Mouse (Mus musculus): ENCODE data around the gene Natd1. TPM values are rescaled to one million over a fixed set of nuclear protein-coding genes. Genes with fewer than 3 reads are reported as not detected.
A peak's percentile ranks its signal among the peaks of the same experiment; 100 is the strongest.

Natd1 gene
- 12.1 and 15.0 TPM in 2 replicates for polyA plus RNA-seq (2015; fragmentation: Nextera tagmentation; extraction: Ambion mirVana)

- Histone ChIP-seq H3K4me2 (peak within 1 kb of the TSS; percentile 82), H3K9me3 (no peaks in the 10 kb centered on the region), H3K36me3 (no peaks in the 10 kb centered on the region; the same call in 1 of the 2 replicates), H3K4me3 (replicated peaks) (peak within 1 kb of the TSS; percentile 87), H3K27me3 (replicated peaks) (no peaks in the 10 kb centered on the region), H3K9ac (peak within 1 kb of the TSS; percentile 76), H3K4me1 (peaks cover 24% of the 10 kb centered on the region), H3K27ac (peak within 1 kb of the TSS; percentile 58)
- 31% methylated on average over 7 of the region's 7 CpGs for WGBS
- ATAC-seq (ENCODE audit: insufficient read depth, low FRiP score, low read depth) = no peak
Measured at GRCm38 (mm10) chr11:60914491-60914890, at the start of gene Natd1. TSS of gene Natd1 (minus strand) at chr11:60914750.

GRCm38 (mm10) chr11:60962709-60963108 lies 48.2 kb upstream of the Natd1 start:
- H3K36me3 ChIP-seq = no peaks in the 10 kb centered on the region
- WGBS = 85% methylated on average over 5 of the region's 5 CpGs
- H3K9me3 ChIP-seq = no peaks in the 10 kb centered on the region
- no peaks in the 10 kb centered on the region for H3K4me1 ChIP-seq
- H3K27me3 ChIP-seq (replicated peaks) = no peaks in the 10 kb centered on the region
- no peak for ATAC-seq (ENCODE audit: insufficient read depth, low FRiP score, low read depth)
- H3K27ac ChIP-seq = no peak overlapping the region
- H3K9ac ChIP-seq = no peak overlapping the region
- no peak overlapping the region for H3K4me2 ChIP-seq
- H3K4me3 ChIP-seq (replicated peaks) = no peak overlapping the region

- Histone ChIP-seq H3K4me1 (no peaks in the 10 kb centered on the region), H3K9ac (no peak overlapping the region), H3K27me3 (replicated peaks) (no peaks in the 10 kb centered on the region), H3K4me2 (no peak overlapping the region), H3K27ac (no peak overlapping the region), H3K36me3 (no peaks in the 10 kb centered on the region), H3K9me3 (no peaks in the 10 kb centered on the region), H3K4me3 (replicated peaks) (no peak overlapping the region)
- no peak for ATAC-seq (ENCODE audit: insufficient read depth, low FRiP score, low read depth)
- 63% methylated on average over 1 of the region's 1 CpGs for WGBS
Measured at GRCm38 (mm10) chr11:60961176-60961575, 46.6 kb upstream of the Natd1 start.

- Histone ChIP-seq H3K4me1 (no peaks in the 10 kb centered on the region), H3K27me3 (replicated peaks) (no peaks in the 10 kb centered on the region), H3K4me2 (no peak overlapping the region), H3K36me3 (no peaks in the 10 kb centered on the region), H3K4me3 (replicated peaks) (no peak overlapping the region), H3K9ac (no peak overlapping the region), H3K27ac (no peak overlapping the region), H3K9me3 (no peaks in the 10 kb centered on the region)
- WGBS = 94% methylated on average over 4 of the region's 4 CpGs
- ATAC-seq (ENCODE audit: insufficient read depth, low FRiP score, low read depth) = no peak
Measured at GRCm38 (mm10) chr11:60958948-60959347, 44.4 kb upstream of the Natd1 start.

GRCm38 (mm10) chr11:60955621-60956383 lies 41.3 kb upstream of the Natd1 start:
- Histone ChIP-seq H3K9me3 (no peaks in the 10 kb centered on the region), H3K27ac (no peak overlapping the region), H3K4me1 (no peaks in the 10 kb centered on the region), H3K4me2 (no peak overlapping the region), H3K27me3 (replicated peaks) (no peaks in the 10 kb centered on the region), H3K4me3 (replicated peaks) (no peak overlapping the region), H3K9ac (no peak overlapping the region), H3K36me3 (peaks cover 14% of the 10 kb centered on the region; the same call in 1 of the 2 replicates)
- 84% methylated on average over 9 of the region's 9 CpGs for WGBS
- no peak for ATAC-seq (ENCODE audit: insufficient read depth, low FRiP score, low read depth)

GRCm38 (mm10) chr11:60954255-60955104 lies 39.9 kb upstream of the Natd1 start:
- Histone ChIP-seq H3K27ac (no peak overlapping the region), H3K36me3 (peaks cover 21% of the 10 kb centered on the region; the same call in 1 of the 2 replicates)
- WGBS = 78% methylated on average over 10 of the region's 10 CpGs

GRCm38 (mm10) chr11:60953803-60954202 lies 39.3 kb upstream of the Natd1 start:
- Histone ChIP-seq H3K9ac (no peak overlapping the region), H3K27me3 (replicated peaks) (no peaks in the 10 kb centered on the region), H3K36me3 (peaks cover 28% of the 10 kb centered on the region), H3K27ac (no peak overlapping the region), H3K9me3 (no peaks in the 10 kb centered on the region), H3K4me2 (0 out of 2 replicates have a peak overlapping the region, but pooled peaks have one; percentile 17), H3K4me3 (replicated peaks) (no peak overlapping the region), H3K4me1 (no peaks in the 10 kb centered on the region)
- peak; percentile 95 for ATAC-seq (ENCODE audit: insufficient read depth, low FRiP score, low read depth)
- WGBS = 8% methylated on average over 15 of the region's 15 CpGs

More at GRCm38 (mm10) chr11:60954255-60955104, 39.9 kb upstream of the Natd1 start:
- Histone ChIP-seq H3K27me3 (replicated peaks) (no peaks in the 10 kb centered on the region), H3K4me3 (replicated peaks) (no peak overlapping the region), H3K9me3 (no peaks in the 10 kb centered on the region), H3K9ac (no peak overlapping the region), H3K4me1 (no peaks in the 10 kb centered on the region), H3K4me2 (0 out of 2 replicates have a peak overlapping the region, but pooled peaks have one; percentile 17)
- ATAC-seq (ENCODE audit: insufficient read depth, low FRiP score, low read depth) = no peak

- WGBS = 89% methylated on average over 6 of the region's 6 CpGs
- Histone ChIP-seq H3K27ac (no peak overlapping the region), H3K4me2 (no peak overlapping the region), H3K9ac (no peak overlapping the region), H3K4me1 (no peaks in the 10 kb centered on the region), H3K27me3 (replicated peaks) (no peaks in the 10 kb centered on the region), H3K4me3 (replicated peaks) (no peak overlapping the region), H3K36me3 (peaks cover 34% of the 10 kb centered on the region), H3K9me3 (no peaks in the 10 kb centered on the region)
- no peak for ATAC-seq (ENCODE audit: insufficient read depth, low FRiP score, low read depth)
Measured at GRCm38 (mm10) chr11:60952986-60953385, 38.4 kb upstream of the Natd1 start.

- Histone ChIP-seq H3K27me3 (replicated peaks) (no peaks in the 10 kb centered on the region), H3K9me3 (no peaks in the 10 kb centered on the region), H3K9ac (no peak overlapping the region), H3K4me2 (no peak overlapping the region), H3K36me3 (peaks cover 40% of the 10 kb centered on the region), H3K4me1 (no peaks in the 10 kb centered on the region), H3K4me3 (replicated peaks) (no peak overlapping the region), H3K27ac (no peak overlapping the region)
- 87% methylated on average over 3 of the region's 3 CpGs for WGBS
- ATAC-seq (ENCODE audit: insufficient read depth, low FRiP score, low read depth) = no peak
Measured at GRCm38 (mm10) chr11:60952362-60952761, 37.8 kb upstream of the Natd1 start.

- Histone ChIP-seq H3K27me3 (replicated peaks) (no peaks in the 10 kb centered on the region), H3K27ac (no peak overlapping the region), H3K4me1 (no peaks in the 10 kb centered on the region), H3K36me3 (peaks cover 44% of the 10 kb centered on the region), H3K4me3 (replicated peaks) (no peak overlapping the region), H3K9ac (no peak overlapping the region), H3K9me3 (no peaks in the 10 kb centered on the region), H3K4me2 (no peak overlapping the region)
- no peak for ATAC-seq (ENCODE audit: insufficient read depth, low FRiP score, low read depth)
- 92% methylated on average over 5 of the region's 5 CpGs for WGBS
Measured at GRCm38 (mm10) chr11:60951896-60952295, 37.3 kb upstream of the Natd1 start.

GRCm38 (mm10) chr11:60945003-60945402 lies 30.5 kb upstream of the Natd1 start:
- Histone ChIP-seq H3K4me2 (no peak overlapping the region), H3K27ac (no peak overlapping the region), H3K9me3 (no peaks in the 10 kb centered on the region), H3K9ac (no peak overlapping the region), H3K27me3 (replicated peaks) (no peaks in the 10 kb centered on the region), H3K4me1 (peaks cover 16% of the 10 kb centered on the region), H3K4me3 (replicated peaks) (no peak overlapping the region), H3K36me3 (peaks cover 65% of the 10 kb centered on the region)
- ATAC-seq (ENCODE audit: insufficient read depth, low FRiP score, low read depth) = no peak
- WGBS = 86% methylated on average over 4 of the region's 4 CpGs
